Mouse (Mus musculus) liver, embryonic 14.5 days (tissue): Measurements from ENCODE around the gene Abcb1b.

Experiments used
- CTCF ChIP-seq: IDR thresholded peaks from 2 replicates; pipeline ENCODE4 v1.5.1; 2016; ENCODE audit warnings: antibody characterized with exemption, low read depth, control low read depth
- EP300 ChIP-seq: IDR thresholded peaks from 2 replicates; pipeline ENCODE4 v1.6.1; 2016; ENCODE audit warnings: antibody characterized with exemption, low read depth

- no peak for TF ChIP-seq CTCF
- no peak for TF ChIP-seq EP300
Measured at GRCm38 (mm10) chr5:8902141-8902817, 104.3 kb downstream of the Abcb1b start.
